Mouse (Mus musculus) C2C12 (cell line): Measurements from ENCODE around the gene Ugt1a5.

Source experiments
- CEBPB ChIP-seq: IDR thresholded peaks from one replicate; pipeline ENCODE4 v1.6.1; 2011; ENCODE audit warnings: low read depth, mild to moderate bottlenecking, control low read depth, moderate library complexity
- CTCF ChIP-seq: IDR thresholded peaks from one replicate; pipeline ENCODE4 v1.5.1; 2011; ENCODE audit not compliant: control insufficient read depth, insufficient read depth, insufficient read length
- MAX ChIP-seq: IDR thresholded peaks from one replicate; pipeline ENCODE4 v1.6.1; 2011; ENCODE audit warnings: mild to moderate bottlenecking, control low read depth
- MYOD1 ChIP-seq: IDR thresholded peaks from one replicate; pipeline ENCODE4 v1.6.1; 2011; ENCODE audit warnings: low read depth; ENCODE audit not compliant: control insufficient read depth, insufficient read length
- MYOG ChIP-seq: IDR thresholded peaks from one replicate; pipeline ENCODE4 v1.6.1; 2011; ENCODE audit not compliant: control insufficient read depth, insufficient read length; ENCODE audit errors: extremely low read depth
- USF1 ChIP-seq: IDR thresholded peaks from one replicate; pipeline ENCODE4 v1.6.1; 2011; ENCODE audit warnings: low read depth, mild to moderate bottlenecking, control low read depth, moderate library complexity

DNA sequence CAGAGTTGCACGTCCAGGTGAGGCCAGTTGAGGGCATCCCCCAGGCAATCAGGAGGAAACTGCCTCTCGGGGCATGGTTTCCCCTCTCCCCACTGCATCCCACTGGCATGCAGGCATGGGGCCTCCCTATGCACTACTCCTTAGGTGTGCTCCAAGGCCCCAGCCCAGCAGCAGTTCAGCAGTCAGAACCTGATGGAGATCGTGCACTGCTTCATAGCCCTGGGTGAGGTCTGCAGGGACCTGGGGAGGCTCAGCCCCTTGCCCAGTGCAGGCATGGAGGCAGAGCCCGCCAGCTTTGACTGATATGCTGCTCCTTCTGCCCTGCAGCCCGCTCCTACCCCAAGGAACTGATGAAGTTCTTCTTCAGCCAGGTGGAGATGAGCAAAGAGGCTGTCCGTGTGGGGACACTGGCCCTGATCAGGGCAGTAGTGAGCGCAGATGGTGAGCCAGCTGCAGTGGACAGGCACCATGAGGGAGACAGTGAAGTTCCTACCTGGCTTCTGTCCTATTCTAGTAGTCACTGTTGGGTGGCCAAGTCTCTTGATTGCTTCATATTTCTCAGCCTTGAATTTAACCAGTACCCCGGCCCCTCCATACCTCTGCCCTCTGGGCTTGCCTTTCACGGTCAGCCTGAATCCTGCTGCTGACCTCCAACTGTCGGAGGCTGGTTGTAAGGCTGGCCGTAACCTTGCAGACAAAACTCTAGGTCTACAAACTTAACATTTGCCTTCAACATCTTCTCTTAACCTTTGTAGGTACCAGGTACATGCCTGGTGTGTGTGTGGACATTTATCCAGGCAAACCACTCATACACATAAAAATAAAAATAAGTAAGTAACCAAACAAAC, 69.5 kb downstream of the Ugt1a5 start:
- TF ChIP-seq MAX, result no peak
- TF ChIP-seq CTCF, result no peak
- no peak for TF ChIP-seq USF1
- TF ChIP-seq CEBPB, result no peak
- TF ChIP-seq MYOG, result no peak
- TF ChIP-seq MYOD1, result no peak
